Mouse (Mus musculus): ENCODE results near the gene Papln. TPM values are rescaled to one million over a fixed set of nuclear protein-coding genes. Genes with fewer than 3 reads are reported as not detected.

The Papln gene
- polyA plus RNA-seq (2015; fragmentation: Nextera tagmentation; extraction: Ambion mirVana), result 0.69 and 0.93 TPM in 2 replicates

- Histone ChIP-seq H3K27ac (peak within 1 kb of the TSS; percentile 54; the same call in 1 of the 2 replicates), H3K4me2 (peak within 1 kb of the TSS; percentile 79)
- peak; percentile 37; the same call in 1 of the 2 replicates for ATAC-seq (ENCODE audit: borderline replicate concordance, extremely low read depth, low FRiP score, low TSS enrichment)
Measured at GRCm38 (mm10) chr12:83763311-83764043, at the start of gene Papln. Gene Papln, plus strand, starts transcription at chr12:83763634.

GRCm38 (mm10) chr12:83713749-83714148 lies 49.7 kb upstream of the Papln start:
- ATAC-seq (ENCODE audit: borderline replicate concordance, extremely low read depth, low FRiP score, low TSS enrichment), result no peak
- Histone ChIP-seq H3K4me1 (no peaks in the 10 kb centered on the region), H3K9me3 (no peaks in the 10 kb centered on the region), H3K4me2 (no peak overlapping the region), H3K27ac (no peak overlapping the region), H3K9ac (no peak overlapping the region), H3K4me3 (no peak overlapping the region), H3K36me3 (peaks cover 55% of the 10 kb centered on the region), H3K27me3 (no peaks in the 10 kb centered on the region)
- WGBS, result 42% methylated on average over 2 of the region's 2 CpGs

More at GRCm38 (mm10) chr12:83763311-83764043, at the start of gene Papln:
- 4% methylated on average over 27 of the region's 31 CpGs for WGBS
- Histone ChIP-seq H3K9me3 (no peaks in the 10 kb centered on the region), H3K9ac (0 out of 2 replicates have a peak within 1 kb of the TSS, but pooled peaks have one; percentile 15), H3K4me1 (peaks cover 18% of the 10 kb centered on the region), H3K27me3 (peaks cover 5% of the 10 kb centered on the region; the same call in 1 of the 2 replicates), H3K4me3 (peak within 1 kb of the TSS; percentile 32), H3K36me3 (no peaks in the 10 kb centered on the region)

GRCm38 (mm10) chr12:83716416-83717184 lies 46.8 kb upstream of the Papln start:
- Histone ChIP-seq H3K36me3 (peaks cover 62% of the 10 kb centered on the region), H3K27ac (no peak overlapping the region), H3K27me3 (no peaks in the 10 kb centered on the region), H3K9me3 (no peaks in the 10 kb centered on the region), H3K4me2 (no peak overlapping the region), H3K4me3 (no peak overlapping the region), H3K4me1 (peaks cover 9% of the 10 kb centered on the region; the same call in 1 of the 2 replicates), H3K9ac (no peak overlapping the region)
- 86% methylated on average over 15 of the region's 15 CpGs for WGBS
- no peak for ATAC-seq (ENCODE audit: borderline replicate concordance, extremely low read depth, low FRiP score, low TSS enrichment)

GRCm38 (mm10) chr12:83719431-83719830 lies 44.0 kb upstream of the Papln start:
- Histone ChIP-seq H3K4me1 (peaks cover 9% of the 10 kb centered on the region; the same call in 1 of the 2 replicates), H3K9me3 (no peaks in the 10 kb centered on the region), H3K4me3 (no peak overlapping the region), H3K27ac (no peak overlapping the region), H3K4me2 (no peak overlapping the region), H3K36me3 (peaks cover 57% of the 10 kb centered on the region), H3K9ac (no peak overlapping the region), H3K27me3 (no peaks in the 10 kb centered on the region)
- WGBS, result 78% methylated on average over 1 of the region's 1 CpGs
- no peak for ATAC-seq (ENCODE audit: borderline replicate concordance, extremely low read depth, low FRiP score, low TSS enrichment)

GRCm38 (mm10) chr12:83721281-83721680 lies 42.2 kb upstream of the Papln start:
- H3K4me1 ChIP-seq, result peaks cover 9% of the 10 kb centered on the region; the same call in 1 of the 2 replicates
- H3K27ac ChIP-seq, result peak overlapping the region; percentile 26; the same call in 1 of the 2 replicates
- peaks cover 59% of the 10 kb centered on the region for H3K36me3 ChIP-seq
- no peak overlapping the region for H3K4me2 ChIP-seq
- H3K4me3 ChIP-seq, result no peak overlapping the region
- ATAC-seq (ENCODE audit: borderline replicate concordance, extremely low read depth, low FRiP score, low TSS enrichment), result no peak
- H3K9ac ChIP-seq, result no peak overlapping the region
- 41% methylated on average over 6 of the region's 6 CpGs for WGBS
- H3K9me3 ChIP-seq, result no peaks in the 10 kb centered on the region
- H3K27me3 ChIP-seq, result no peaks in the 10 kb centered on the region

GRCm38 (mm10) chr12:83723037-83723436 lies 40.4 kb upstream of the Papln start:
- Histone ChIP-seq H3K4me1 (peaks cover 9% of the 10 kb centered on the region; the same call in 1 of the 2 replicates), H3K9ac (no peak overlapping the region), H3K9me3 (no peaks in the 10 kb centered on the region), H3K27ac (no peak overlapping the region), H3K4me3 (no peak overlapping the region), H3K36me3 (peaks cover 56% of the 10 kb centered on the region), H3K4me2 (no peak overlapping the region), H3K27me3 (no peaks in the 10 kb centered on the region)
- no peak for ATAC-seq (ENCODE audit: borderline replicate concordance, extremely low read depth, low FRiP score, low TSS enrichment)
- WGBS, result 76% methylated on average over 3 of the region's 3 CpGs

GRCm38 (mm10) chr12:83726510-83727308 lies 36.7 kb upstream of the Papln start:
- Histone ChIP-seq H3K27ac (no peak overlapping the region), H3K4me3 (no peak overlapping the region), H3K4me2 (no peak overlapping the region), H3K9ac (no peak overlapping the region), H3K27me3 (no peaks in the 10 kb centered on the region), H3K4me1 (no peaks in the 10 kb centered on the region), H3K36me3 (peaks cover 76% of the 10 kb centered on the region), H3K9me3 (no peaks in the 10 kb centered on the region)
- no peak for ATAC-seq (ENCODE audit: borderline replicate concordance, extremely low read depth, low FRiP score, low TSS enrichment)
- 82% methylated on average over 12 of the region's 12 CpGs for WGBS

- no peak overlapping the region for H3K4me3 ChIP-seq
- H3K9me3 ChIP-seq, result no peaks in the 10 kb centered on the region
- no peaks in the 10 kb centered on the region for H3K4me1 ChIP-seq
- H3K36me3 ChIP-seq, result peaks cover 82% of the 10 kb centered on the region
- no peaks in the 10 kb centered on the region for H3K27me3 ChIP-seq
- no peak overlapping the region for H3K27ac ChIP-seq
- no peak for ATAC-seq (ENCODE audit: borderline replicate concordance, extremely low read depth, low FRiP score, low TSS enrichment)
- WGBS, result 89% methylated on average over 5 of the region's 5 CpGs
- H3K9ac ChIP-seq, result no peak overlapping the region
- H3K4me2 ChIP-seq, result no peak overlapping the region
Measured at GRCm38 (mm10) chr12:83732225-83732624, 31.2 kb upstream of the Papln start.

GRCm38 (mm10) chr12:83734047-83734446 lies 29.4 kb upstream of the Papln start:
- WGBS, result 86% methylated on average over 10 of the region's 10 CpGs
- no peak overlapping the region for H3K4me3 ChIP-seq
- no peak for ATAC-seq (ENCODE audit: borderline replicate concordance, extremely low read depth, low FRiP score, low TSS enrichment)
- no peak overlapping the region for H3K4me2 ChIP-seq
- H3K9me3 ChIP-seq, result no peaks in the 10 kb centered on the region
- no peak overlapping the region for H3K27ac ChIP-seq
- H3K9ac ChIP-seq, result no peak overlapping the region
- no peaks in the 10 kb centered on the region for H3K4me1 ChIP-seq
- H3K36me3 ChIP-seq, result peaks cover 66% of the 10 kb centered on the region
- no peaks in the 10 kb centered on the region for H3K27me3 ChIP-seq

GRCm38 (mm10) chr12:83736236-83736635 lies 27.2 kb upstream of the Papln start:
- H3K4me1 ChIP-seq, result no peaks in the 10 kb centered on the region
- H3K9ac ChIP-seq, result no peak overlapping the region
- WGBS, result 65% methylated on average over 8 of the region's 8 CpGs
- H3K36me3 ChIP-seq, result peaks cover 48% of the 10 kb centered on the region
- no peaks in the 10 kb centered on the region for H3K9me3 ChIP-seq
- no peak for ATAC-seq (ENCODE audit: borderline replicate concordance, extremely low read depth, low FRiP score, low TSS enrichment)
- H3K4me3 ChIP-seq, result no peak overlapping the region
- no peak overlapping the region for H3K27ac ChIP-seq
- no peaks in the 10 kb centered on the region for H3K27me3 ChIP-seq
- no peak overlapping the region for H3K4me2 ChIP-seq

- no peak overlapping the region for H3K4me3 ChIP-seq
- H3K4me1 ChIP-seq, result no peaks in the 10 kb centered on the region
- no peaks in the 10 kb centered on the region for H3K9me3 ChIP-seq
- H3K9ac ChIP-seq, result no peak overlapping the region
- H3K4me2 ChIP-seq, result no peak overlapping the region
- H3K27me3 ChIP-seq, result no peaks in the 10 kb centered on the region
- 93% methylated on average over 1 of the region's 1 CpGs for WGBS
- no peak for ATAC-seq (ENCODE audit: borderline replicate concordance, extremely low read depth, low FRiP score, low TSS enrichment)
- H3K27ac ChIP-seq, result no peak overlapping the region
- peaks cover 25% of the 10 kb centered on the region for H3K36me3 ChIP-seq
Measured at GRCm38 (mm10) chr12:83738651-83739050, 24.8 kb upstream of the Papln start.
